Mouse (Mus musculus): ENCODE data around the gene Kras.

Kras gene

GRCm38 (mm10) chr6:145186096-145186495 is 63.9 kb downstream of the Kras start:
- no peak for DNase-seq

GRCm38 (mm10) chr6:145182044-145182443 is 68.0 kb downstream of the Kras start:
- no peak for DNase-seq

- peak; percentile 92 for DNase-seq
These were observed 70.4 kb downstream of the Kras start for GRCm38 (mm10) chr6:145179665-145180064.

GRCm38 (mm10) chr6:145176474-145176873 is 73.6 kb downstream of the Kras start:
- DNase-seq: no peak

- no peak for DNase-seq
These were observed 74.5 kb downstream of the Kras start for GRCm38 (mm10) chr6:145175571-145175981.

- DNase-seq: no peak
These were observed 76.3 kb downstream of the Kras start for GRCm38 (mm10) chr6:145173781-145174191.

- no peak for DNase-seq
These were observed 78.0 kb downstream of the Kras start for GRCm38 (mm10) chr6:145171892-145172606.
